Mouse (Mus musculus) frontal cortex, adult 2 months (tissue): ENCODE measurements at regions not wholly inside any gene's neighbourhood (a gene's known extent, or its start where the extent isn't known, plus 50 kb on each side); places are given as distances from the start of the nearest gene placed in this dataset.

Experiments used
- DNase-seq, 2 experiments: peaks; one replicate each; pipeline ENCODE4 v3.0.0; 2022; ENCODE audit warnings: low spot score in 1 of 2; ENCODE audit errors: extremely low spot score in 1 of 2

DNA sequence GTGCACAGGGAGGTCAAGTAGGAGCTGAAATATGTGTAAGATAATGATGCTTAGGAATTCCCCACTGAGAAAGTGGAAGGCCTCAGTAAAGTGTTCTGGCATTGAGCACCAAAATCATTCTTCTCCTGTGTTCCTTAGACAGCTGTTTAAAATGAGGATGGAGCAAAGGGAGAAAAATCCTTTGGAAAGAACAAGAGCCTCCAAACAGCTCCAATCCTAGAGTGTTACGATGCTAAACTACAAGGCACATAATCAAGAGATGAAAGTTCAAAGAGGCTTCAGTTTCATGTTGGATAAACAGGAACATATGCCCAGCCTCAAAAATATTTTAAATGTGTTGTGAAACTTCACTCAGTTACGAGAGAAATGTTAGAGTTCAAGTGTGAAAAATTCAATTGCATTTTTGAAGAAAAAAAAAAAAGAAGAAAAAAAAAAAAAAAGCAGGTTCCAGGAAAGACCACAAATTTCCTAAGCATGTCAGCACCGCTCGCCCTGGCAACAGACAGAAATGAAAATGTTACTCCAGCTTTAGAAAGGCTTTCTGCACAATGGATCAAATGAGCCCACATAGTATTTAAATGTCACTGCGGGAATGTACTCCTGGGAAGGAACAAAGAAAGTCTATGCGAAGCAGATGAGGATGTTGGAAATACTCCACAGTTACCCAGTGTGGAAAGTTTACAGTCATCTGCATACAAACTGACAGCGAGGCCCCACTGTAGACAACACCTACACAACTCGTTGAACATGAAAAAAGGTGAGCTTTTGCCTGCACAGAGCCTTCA is 116.5 kb upstream of the Prkd1 start:
- DNase-seq = peak; percentile 7 to 45

DNA sequence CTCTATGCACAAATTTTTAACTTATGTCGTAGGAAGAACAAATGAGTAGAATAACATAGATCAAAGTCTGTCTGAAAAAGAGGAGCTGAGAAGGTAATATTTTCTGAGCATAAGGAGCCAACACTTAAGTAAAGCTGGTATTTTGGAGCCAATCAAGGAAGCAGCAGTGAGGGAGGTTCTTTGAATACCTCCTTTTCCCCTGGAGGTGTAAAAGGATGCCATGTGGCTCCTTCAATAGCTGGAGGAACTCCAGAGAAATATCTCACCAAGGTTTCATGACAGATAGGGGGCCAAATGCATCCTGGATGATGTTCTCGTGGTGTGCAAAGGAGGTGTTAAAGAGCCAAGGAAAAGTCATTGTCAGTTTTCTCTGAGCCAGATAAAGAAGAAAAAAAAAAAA is 115.6 kb upstream of the Prkd1 start:
- DNase-seq = peak; percentile 37 to 72

DNA sequence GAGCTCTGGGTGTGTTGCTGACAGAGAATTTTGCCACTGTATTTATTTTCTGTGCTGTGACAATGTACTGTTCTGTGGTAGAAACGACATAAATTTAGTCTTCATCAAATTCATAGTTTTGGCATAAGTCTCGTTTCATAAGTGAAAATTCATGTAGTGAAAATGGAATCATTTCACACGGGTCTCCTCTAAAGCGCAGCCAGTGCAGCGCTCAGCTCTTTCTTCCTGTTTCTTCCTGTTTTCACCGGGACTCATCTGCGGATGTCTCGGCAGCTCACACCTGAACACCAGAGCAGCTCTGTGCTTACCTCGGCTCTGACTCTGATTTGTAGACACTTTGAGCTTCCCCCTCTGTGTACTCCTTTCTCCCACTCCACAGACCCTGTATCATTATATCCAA is 85.2 kb upstream of the Prkd1 start:
- DNase-seq = peak in 1 of 2 experiments; percentile 17

DNA sequence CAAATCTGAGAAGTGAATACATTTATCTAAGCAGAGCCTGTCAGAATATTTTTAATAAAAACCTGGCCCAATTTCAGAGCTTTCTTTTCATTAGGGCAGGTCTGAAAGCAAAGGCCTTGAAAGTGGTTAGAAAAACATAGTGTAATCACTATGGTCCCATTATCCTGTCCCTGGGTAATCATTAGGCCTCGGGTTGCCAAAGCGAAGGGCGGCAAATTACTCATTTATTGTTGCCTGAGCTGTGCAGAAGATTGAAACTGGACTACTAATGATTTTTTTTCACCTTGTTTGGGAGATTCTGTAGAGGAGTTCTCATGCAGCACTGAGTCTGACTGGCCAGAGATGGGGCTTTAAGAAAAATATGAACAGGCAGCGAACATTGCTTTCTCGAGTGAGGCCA is 63.7 kb upstream of the Prkd1 start:
- no peak for DNase-seq

DNA sequence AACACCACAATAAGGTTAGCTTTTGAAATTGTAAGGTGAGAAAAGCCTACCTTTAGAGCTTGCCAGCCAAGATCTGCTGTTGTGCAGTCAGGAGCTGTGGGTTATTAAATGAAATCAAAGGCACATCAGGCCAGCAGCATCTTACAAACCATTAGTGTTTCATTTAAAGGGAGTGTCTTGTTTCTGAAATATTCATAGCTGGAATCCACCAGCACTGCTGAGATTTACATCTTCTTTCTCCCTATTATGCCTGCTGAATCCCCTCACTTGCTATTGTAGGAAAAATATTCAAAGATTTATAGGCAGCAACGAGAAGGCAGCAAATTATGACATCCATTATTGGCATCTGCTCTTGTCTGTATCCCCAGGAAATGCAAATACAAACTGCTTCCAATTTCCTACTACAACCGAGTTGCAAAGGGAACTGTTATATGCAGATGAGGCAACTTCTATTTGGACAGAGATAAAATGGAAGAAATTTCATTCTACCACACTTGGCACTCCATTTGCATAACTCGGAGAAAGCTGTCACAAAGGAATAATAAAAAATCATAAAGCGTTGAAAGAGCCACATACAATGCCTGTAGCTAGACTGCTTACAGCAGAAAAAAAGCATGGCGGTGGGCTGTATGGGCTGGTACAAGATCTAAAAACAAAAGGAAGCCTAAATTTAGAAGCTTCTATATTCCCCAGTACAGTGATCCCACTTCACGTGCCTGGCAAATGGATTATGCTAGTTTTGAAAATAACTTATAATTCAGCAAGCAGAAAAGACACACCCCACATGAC is 60.3 kb upstream of the Prkd1 start:
- no peak for DNase-seq

DNA sequence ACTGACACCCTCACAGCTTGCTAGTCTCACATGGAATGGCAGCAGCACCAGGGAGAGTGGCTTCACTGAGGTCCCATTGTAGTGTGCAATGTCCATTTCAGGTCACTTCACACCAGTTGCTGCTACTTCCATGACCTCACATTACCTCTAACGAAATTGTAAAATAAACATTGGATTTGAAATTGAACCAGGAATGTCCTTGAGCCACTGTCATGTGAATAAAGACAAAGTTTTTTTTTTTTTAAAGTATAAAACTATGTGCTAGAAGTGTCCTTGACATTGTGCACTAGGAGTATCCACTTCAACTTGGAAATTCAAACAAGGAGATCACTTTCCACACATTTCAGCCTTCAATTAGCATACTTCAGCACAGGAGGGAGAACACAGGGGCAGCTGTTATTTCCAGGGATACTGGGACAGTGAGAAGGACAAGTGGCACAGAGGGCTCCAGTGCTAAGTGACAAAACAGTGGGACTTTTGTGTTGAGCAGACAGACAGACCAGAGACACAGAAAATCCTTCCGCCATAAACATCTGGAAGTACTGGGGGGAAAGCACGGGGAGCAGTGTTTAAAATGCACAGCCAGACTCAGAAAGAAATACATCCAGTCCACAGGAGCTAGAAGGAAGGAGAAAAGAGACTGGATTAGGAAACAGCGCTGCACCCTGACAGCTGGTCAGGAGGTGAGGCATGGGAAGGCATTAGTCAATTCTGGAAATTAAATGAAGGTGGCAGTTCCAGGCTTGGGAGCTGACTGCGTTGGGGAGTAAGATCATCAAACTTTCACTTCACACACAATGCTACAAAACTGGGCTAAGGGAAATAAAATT is 49.9 kb upstream of the Prkd1 start:
- DNase-seq = no peak
